Mouse (Mus musculus): ENCODE measurements around the gene Trim27.

- TF ChIP-seq CTCF (conservative IDR thresholded peaks at IDR 0.05; ENCODE audit: low read length) (no peak; the same call in 1 of the 2 replicates), POU5F1 (IDR thresholded peaks at IDR 0.05; ENCODE audit: borderline replicate concordance, low read length) (no peak), NANOG (IDR thresholded peaks at IDR 0.05; ENCODE audit: borderline replicate concordance, low read length) (no peak)
Measured at GRCm38 (mm10) chr13:21177657-21178056, 1.6 kb upstream of the Trim27 start.

Measured in E14TG2a.4 (cell line).